Mouse (Mus musculus) cerebellum, adult 11-12 months (tissue): Measurements from ENCODE around the gene Sept9.
A peak's percentile ranks its signal among the peaks of the same experiment; 100 is the strongest.
"Not testable (repeated sequence)": the region's sequence is repeated elsewhere in the genome, so short reads cannot be mapped to it uniquely, and the experiment has no call there.

Source experiments
- DNase-seq: peaks from one replicate; pipeline ENCODE4 v3.0.0; 2022

Gene Sept9

GRCm38 (mm10) chr11:117316441-117317331 lies 117.2 kb downstream of the Sept9 start:
- DNase-seq, result peak; percentile 37

DNA sequence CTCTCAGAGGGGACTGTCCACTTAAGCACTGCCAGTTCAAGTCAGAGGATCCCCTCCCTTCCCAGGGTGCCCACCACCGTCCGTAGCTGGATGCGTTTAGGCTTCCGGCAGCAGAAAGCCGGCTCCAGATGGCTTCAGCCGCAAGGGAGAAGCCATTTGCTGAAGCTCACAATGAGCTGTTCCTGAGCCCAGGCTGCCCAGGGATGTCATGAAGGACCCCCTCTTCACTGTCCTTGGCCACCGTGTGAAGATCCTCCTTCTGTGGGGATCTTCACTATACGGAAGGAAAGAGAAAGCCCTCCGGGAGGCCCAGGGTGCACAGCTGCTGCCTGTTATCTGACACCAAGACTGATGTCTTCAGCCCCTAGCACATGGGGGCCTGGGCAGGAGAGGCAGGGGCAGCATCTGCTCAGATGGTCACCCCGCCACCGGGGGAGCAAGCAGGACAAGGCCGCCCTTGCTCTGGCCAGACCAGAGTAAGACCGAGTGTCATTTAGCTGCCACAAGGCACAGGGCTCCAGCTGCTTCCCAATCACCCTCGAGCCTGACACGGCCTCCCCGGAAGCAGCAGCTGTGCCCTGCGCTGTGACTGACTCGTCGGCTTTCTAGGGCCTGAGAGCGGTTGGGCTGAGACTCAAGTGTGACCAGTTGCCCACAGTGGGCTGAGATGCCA lies 118.1 kb downstream of the Sept9 start:
- DNase-seq, result no peak

- DNase-seq, result no peak
Measured at GRCm38 (mm10) chr11:117318202-117318601, 118.7 kb downstream of the Sept9 start.

- no peak for DNase-seq
Measured at GRCm38 (mm10) chr11:117318731-117319542, 119.5 kb downstream of the Sept9 start.

DNA sequence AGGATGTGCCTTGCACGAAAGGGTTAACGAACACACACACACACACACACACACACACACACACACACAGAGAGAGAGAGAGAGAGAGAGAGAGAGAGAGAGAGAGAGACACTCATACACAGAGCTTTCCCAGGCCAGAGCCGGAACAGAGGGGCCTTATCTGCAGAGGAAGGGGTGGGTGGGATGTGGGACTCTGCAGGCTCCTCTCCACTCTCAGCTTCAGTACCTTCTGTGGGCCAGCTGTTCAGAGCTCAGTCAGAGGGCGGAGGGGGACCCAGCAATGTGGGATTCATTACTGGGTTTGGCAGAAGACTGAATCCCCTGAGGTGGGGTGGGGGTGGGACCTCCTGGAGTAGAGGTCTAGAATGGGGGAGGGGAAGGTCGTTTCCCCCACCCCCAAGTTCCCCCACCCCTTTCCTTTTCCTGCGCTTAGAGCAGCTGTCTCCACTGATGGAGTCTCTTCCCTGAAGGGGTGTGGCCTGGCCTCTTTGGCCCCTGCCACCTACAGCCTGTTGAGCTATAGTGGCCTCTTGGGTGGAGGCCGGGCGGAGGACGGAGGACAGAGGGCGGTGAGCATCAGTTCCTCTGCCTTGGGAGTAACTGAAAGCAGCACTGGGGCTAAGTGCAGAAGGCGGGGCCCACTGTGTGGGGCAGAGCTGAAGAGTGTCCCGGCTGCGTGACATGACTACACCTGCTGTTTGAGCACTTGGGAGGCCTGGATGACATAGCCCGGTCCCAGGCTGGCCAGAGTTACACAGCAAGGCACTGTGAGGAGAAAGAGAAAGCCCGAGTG lies 120.3 kb downstream of the Sept9 start:
- DNase-seq, result no peak

- DNase-seq, result no peak
Measured at GRCm38 (mm10) chr11:117320482-117320881, 121.0 kb downstream of the Sept9 start.

DNA sequence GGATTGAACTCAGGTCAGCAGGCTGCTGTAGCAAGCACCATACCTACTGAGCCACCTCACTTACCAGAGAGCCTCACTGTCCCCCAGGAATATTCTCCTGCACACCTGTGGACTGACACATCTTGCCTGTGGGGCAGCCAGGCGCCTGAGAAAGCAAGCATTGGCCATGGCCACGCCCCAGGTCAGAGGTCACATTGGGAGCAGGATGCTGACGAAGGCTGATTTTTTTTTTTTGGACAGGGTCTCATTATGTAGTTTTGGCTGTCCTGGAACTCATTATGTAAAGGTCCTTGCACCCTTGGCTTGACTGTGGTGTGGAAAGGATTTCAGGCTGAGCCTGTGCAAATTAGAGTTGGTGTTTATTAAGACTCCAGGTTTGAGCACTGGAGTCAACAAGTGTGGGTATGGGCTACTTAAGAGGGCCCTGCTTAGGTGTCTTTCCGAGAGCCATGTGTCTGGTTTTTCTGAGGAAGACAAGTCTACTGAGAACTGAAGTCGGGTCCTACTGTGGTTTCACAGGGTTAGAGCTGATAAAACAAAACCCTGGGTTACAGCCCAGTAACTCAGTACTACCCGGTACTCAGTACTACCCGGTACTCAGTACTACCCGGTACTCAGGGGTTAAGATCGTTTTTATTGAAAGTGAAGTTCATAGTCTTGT lies 122.0 kb downstream of the Sept9 start:
- no peak for DNase-seq

- DNase-seq, result no peak
Measured at GRCm38 (mm10) chr11:117322311-117322710, 122.8 kb downstream of the Sept9 start.

GRCm38 (mm10) chr11:117322730-117323579 lies 123.5 kb downstream of the Sept9 start:
- no peak for DNase-seq

DNA sequence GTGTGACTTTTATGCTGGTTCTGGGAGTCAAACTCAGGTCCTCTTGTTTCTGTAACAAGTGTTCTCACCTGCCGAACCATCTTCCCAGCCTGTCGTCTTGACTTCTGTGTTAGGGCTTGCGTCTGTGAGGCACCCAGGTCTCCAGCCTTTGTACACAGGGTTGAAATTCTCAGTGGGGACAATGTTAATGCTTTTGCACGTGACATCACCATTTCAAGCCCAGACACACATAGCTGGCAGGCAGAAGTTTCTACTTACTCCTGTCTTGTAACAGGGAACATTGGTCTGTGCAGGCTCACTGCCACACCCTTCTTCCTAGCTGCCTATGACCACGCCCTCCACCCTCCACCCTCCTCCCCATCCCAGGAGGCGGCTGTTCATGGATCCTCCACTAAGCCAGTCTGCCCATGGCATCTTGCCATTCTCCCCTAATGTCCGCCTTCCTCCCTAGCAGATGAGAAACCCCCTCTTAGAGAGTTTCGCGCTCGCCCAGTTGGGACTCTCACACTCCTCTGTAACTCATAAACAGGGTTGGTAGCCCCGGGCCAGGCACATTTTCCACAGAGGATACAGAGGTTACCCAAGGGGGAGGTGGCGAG lies 124.6 kb downstream of the Sept9 start:
- DNase-seq, result no peak

DNA sequence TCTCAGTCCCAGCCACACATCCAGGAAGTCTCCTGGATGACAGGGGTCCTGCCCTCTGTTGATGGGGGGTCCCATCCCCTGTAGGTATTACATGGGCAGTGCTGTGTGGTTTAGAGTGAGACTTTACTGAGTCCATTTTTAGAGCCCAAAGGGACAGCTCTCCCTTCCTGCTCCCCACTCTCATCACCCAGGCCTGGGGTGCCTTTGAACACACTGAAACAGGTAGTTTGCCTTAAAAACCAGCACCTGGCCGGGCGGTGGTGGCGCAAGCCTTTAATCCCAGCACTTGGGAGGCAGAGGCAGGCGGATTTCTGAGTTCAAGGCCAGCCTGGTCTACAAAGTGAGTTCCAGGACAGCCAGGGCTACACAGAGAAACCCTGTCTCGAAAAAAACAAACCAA lies 125.3 kb downstream of the Sept9 start:
- DNase-seq, result not testable (repeated sequence)

DNA sequence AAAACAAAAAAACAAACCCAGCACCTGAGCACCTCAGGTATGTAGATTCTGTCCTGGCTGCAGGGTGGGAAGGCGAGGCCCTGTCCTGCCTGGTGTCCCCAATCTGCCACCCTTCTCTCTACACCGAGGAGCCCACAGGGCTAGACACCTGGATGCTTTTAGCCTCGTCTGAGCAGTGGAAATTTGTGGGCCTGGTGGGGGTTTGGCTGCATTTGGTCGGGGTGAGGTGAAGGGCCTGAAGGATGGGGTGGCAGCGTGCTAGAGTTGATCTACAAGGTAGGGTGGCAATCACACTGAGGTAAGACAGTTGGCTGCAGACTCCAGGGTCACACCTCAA lies 125.6 kb downstream of the Sept9 start:
- DNase-seq, result no peak

- DNase-seq, result no peak
Measured at GRCm38 (mm10) chr11:117325468-117326139, 126.1 kb downstream of the Sept9 start.

DNA sequence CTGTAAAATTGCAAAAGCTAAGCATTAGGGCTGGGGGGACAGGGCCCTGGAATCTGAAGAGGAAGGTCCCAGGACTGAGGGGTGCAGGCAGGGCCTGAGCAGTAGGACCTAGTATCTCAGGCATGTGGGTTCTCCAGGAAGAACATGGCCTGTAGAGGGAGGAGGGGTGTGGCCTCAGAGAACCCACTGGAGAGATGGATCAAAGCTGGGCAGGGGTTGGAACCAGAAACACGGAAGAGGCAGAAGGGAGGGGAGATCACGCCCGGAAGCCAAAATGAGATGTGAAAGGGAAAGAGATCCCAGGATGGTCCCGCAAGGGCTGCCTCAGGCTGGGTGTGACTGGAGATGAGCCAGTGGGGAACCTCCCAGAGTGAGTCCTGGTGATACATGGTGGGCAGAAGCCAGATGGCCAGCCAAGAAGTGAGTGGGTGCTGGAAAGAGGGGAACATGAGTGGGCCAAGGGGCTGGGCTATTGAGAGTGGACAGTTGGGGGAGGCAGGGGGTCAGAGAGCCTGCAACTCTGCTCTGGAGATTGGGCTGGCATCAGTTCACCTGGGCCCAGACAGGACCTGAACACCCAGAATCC lies 126.8 kb downstream of the Sept9 start:
- DNase-seq, result no peak

- DNase-seq, result no peak
Measured at GRCm38 (mm10) chr11:117326867-117327600, 127.6 kb downstream of the Sept9 start.

- no peak for DNase-seq
Measured at GRCm38 (mm10) chr11:117327633-117328032, 128.2 kb downstream of the Sept9 start.

- no peak for DNase-seq
Measured at GRCm38 (mm10) chr11:117330076-117330950, 130.9 kb downstream of the Sept9 start.

DNA sequence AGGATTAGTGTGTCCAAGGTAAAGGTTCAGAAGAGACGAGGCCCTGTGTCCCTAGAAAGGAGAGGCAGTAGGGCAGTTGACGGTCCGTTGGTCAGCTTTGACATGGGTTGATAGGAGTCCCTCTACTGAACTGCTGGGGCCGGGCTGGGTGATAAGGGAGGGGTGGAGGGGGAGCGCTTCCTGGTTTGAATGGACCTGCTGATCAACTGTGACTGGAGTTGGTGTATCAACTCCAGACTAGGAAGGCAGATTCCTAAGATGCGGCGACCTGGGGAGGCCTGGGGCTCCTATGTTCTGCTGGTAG lies 131.4 kb downstream of the Sept9 start:
- no peak for DNase-seq
